Mouse (Mus musculus): ENCODE results near the gene Atpif1. TPM values are rescaled to one million over a fixed set of nuclear protein-coding genes. Genes with fewer than 3 reads are reported as not detected.
A peak's percentile ranks its signal among the peaks of the same experiment; 100 is the strongest.

The Atpif1 gene
- polyA plus RNA-seq, 1 experiment from 2014 or later, result 1,193 TPM

DNA sequence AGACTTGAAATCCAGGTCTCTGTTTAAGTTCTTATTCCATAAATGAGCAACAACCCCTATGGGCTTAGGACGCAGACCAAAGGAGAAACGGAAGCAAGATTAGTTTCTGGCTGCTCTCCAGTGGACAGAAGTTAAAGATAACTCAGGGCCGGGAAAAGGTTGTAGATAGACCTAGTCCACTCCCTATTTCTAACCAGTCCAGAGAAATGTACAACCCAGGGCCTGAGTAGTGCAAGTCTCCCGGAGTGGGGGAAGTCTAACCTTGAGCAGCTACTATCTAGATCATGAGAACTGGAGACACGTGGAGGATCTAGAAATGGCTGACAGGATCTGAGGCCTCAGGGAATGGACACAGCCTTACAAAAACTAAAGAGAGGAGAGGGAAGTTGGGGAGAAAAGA lies 963 bp downstream of the Atpif1 start:
- no peak for ATAC-seq (ENCODE audit: low FRiP score)
- DNase-seq (ENCODE audit: low spot score), result peak; percentile 32

DNA sequence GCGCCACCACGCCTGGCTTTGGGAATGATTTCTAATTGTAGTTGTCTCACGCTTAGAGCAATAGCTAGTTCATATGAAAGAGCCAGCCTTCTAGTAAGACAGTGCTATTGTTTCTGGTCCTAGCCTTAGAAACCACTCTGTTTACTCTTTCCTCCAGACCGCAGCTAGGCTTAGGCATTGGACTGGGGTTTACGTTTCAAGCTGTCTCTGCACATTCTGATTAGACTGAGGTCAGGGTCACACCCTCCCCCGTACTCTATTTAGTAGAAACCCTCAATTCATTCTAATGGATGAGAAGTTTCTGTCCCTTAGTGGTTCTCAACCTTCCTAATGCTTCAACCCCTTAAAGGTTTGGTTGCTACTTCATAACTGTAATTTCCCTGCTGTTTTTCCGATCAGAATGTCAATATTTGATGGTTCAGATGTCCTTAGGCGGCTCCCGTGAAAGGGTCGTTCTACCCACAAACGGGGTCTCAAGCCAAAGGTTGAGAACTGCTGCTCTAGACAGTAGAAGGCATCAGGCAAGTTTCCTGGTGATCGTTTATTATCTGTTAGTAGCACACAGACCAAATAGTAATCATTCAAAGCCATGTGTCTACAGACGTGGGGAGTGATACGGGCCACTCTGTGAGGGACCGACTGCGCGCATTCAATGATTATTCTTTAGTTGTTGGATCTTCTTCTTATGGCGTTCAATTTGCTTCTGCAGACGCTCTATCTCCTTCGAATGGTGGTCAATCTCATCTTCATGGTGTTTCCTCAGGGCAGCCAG lies 3.2 kb downstream of the Atpif1 start:
- peaks cover 7% of the 10 kb centered on the region for H3K36me3 ChIP-seq (ENCODE audit: control insufficient read depth, insufficient read depth, low read length)
- no peak overlapping the region for H3K9ac ChIP-seq (ENCODE audit: low read depth, low read length)
- H3K4me1 ChIP-seq (replicated peaks; ENCODE audit: control insufficient read depth, insufficient read depth, low read length), result no peaks in the 10 kb centered on the region
- WGBS, result 94% methylated on average over 20 of the region's 20 CpGs
- no peak overlapping the region for H3K4me2 ChIP-seq (replicated peaks; ENCODE audit: low read depth, low read length)
- DNase-seq (ENCODE audit: low spot score) (no peak), ATAC-seq (ENCODE audit: low FRiP score) (no peak)
- no peak overlapping the region for H3K4me3 ChIP-seq (ENCODE audit: low read depth, low read length)
- H3K9me3 ChIP-seq (ENCODE audit: control insufficient read depth, low read length), result no peaks in the 10 kb centered on the region
- H3K27ac ChIP-seq (ENCODE audit: low read depth, low read length), result no peak overlapping the region; the same call in 1 of the 2 replicates
- H3K27me3 ChIP-seq (ENCODE audit: control insufficient read depth, insufficient read depth, low read length), result no peaks in the 10 kb centered on the region

More for the DNA sequence above, 963 bp downstream of the Atpif1 start:
- peaks cover 3% of the 10 kb centered on the region; the same call in 1 of the 2 replicates for H3K4me1 ChIP-seq (replicated peaks; ENCODE audit: control insufficient read depth, insufficient read depth, low read length)
- peak overlapping the region; percentile 93 for H3K9ac ChIP-seq (ENCODE audit: low read depth, low read length)
- no peaks in the 10 kb centered on the region for H3K27me3 ChIP-seq (ENCODE audit: control insufficient read depth, insufficient read depth, low read length)
- H3K4me2 ChIP-seq (replicated peaks; ENCODE audit: low read depth, low read length), result peak overlapping the region; percentile 77
- peak overlapping the region; percentile 86; the same call in 1 of the 2 replicates for H3K27ac ChIP-seq (ENCODE audit: low read depth, low read length)
- 48% methylated on average over 5 of the region's 5 CpGs for WGBS
- H3K4me3 ChIP-seq (ENCODE audit: low read depth, low read length), result peak overlapping the region; percentile 68
- H3K36me3 ChIP-seq (ENCODE audit: control insufficient read depth, insufficient read depth, low read length), result peaks cover 7% of the 10 kb centered on the region
- no peaks in the 10 kb centered on the region for H3K9me3 ChIP-seq (ENCODE audit: control insufficient read depth, low read length)

GRCm38 (mm10) chr4:132529344-132529743 lies 4.1 kb downstream of the Atpif1 start:
- Histone ChIP-seq H3K4me3 (ENCODE audit: low read depth, low read length) (no peak overlapping the region), H3K9me3 (ENCODE audit: control insufficient read depth, low read length) (no peaks in the 10 kb centered on the region), H3K27ac (ENCODE audit: low read depth, low read length) (no peak overlapping the region), H3K36me3 (ENCODE audit: control insufficient read depth, insufficient read depth, low read length) (peaks cover 7% of the 10 kb centered on the region), H3K4me2 (replicated peaks; ENCODE audit: low read depth, low read length) (no peak overlapping the region), H3K4me1 (replicated peaks; ENCODE audit: control insufficient read depth, insufficient read depth, low read length) (no peaks in the 10 kb centered on the region), H3K9ac (ENCODE audit: low read depth, low read length) (no peak overlapping the region), H3K27me3 (ENCODE audit: control insufficient read depth, insufficient read depth, low read length) (no peaks in the 10 kb centered on the region)
- ATAC-seq (ENCODE audit: low FRiP score) (no peak), DNase-seq (ENCODE audit: low spot score) (no peak)
- 88% methylated on average over 4 of the region's 4 CpGs for WGBS

GRCm38 (mm10) chr4:132527917-132528522 lies 5.4 kb downstream of the Atpif1 start:
- no peaks in the 10 kb centered on the region for H3K27me3 ChIP-seq (ENCODE audit: control insufficient read depth, insufficient read depth, low read length)
- no peak overlapping the region for H3K4me2 ChIP-seq (replicated peaks; ENCODE audit: low read depth, low read length)
- no peak for DNase-seq (ENCODE audit: low spot score)
- no peak for ATAC-seq (ENCODE audit: low FRiP score)
- H3K9ac ChIP-seq (ENCODE audit: low read depth, low read length), result no peak overlapping the region
- no peaks in the 10 kb centered on the region for H3K9me3 ChIP-seq (ENCODE audit: control insufficient read depth, low read length)
- peaks cover 7% of the 10 kb centered on the region for H3K36me3 ChIP-seq (ENCODE audit: control insufficient read depth, insufficient read depth, low read length)
- H3K4me3 ChIP-seq (ENCODE audit: low read depth, low read length), result no peak overlapping the region
- H3K4me1 ChIP-seq (replicated peaks; ENCODE audit: control insufficient read depth, insufficient read depth, low read length), result no peaks in the 10 kb centered on the region
- H3K27ac ChIP-seq (ENCODE audit: low read depth, low read length), result no peak overlapping the region
- WGBS, result 92% methylated on average over 8 of the region's 8 CpGs

- no peak overlapping the region for H3K27ac ChIP-seq (ENCODE audit: low read depth, low read length)
- DNase-seq (ENCODE audit: low spot score), result no peak
- H3K9me3 ChIP-seq (ENCODE audit: control insufficient read depth, low read length), result no peaks in the 10 kb centered on the region
- H3K27me3 ChIP-seq (ENCODE audit: control insufficient read depth, insufficient read depth, low read length), result no peaks in the 10 kb centered on the region
- no peaks in the 10 kb centered on the region for H3K4me1 ChIP-seq (replicated peaks; ENCODE audit: control insufficient read depth, insufficient read depth, low read length)
- no peak for ATAC-seq (ENCODE audit: low FRiP score)
- H3K4me2 ChIP-seq (replicated peaks; ENCODE audit: low read depth, low read length), result no peak overlapping the region
- H3K36me3 ChIP-seq (ENCODE audit: control insufficient read depth, insufficient read depth, low read length), result peaks cover 7% of the 10 kb centered on the region
- WGBS, result 63% methylated on average over 2 of the region's 2 CpGs
- H3K4me3 ChIP-seq (ENCODE audit: low read depth, low read length), result no peak overlapping the region
- no peak overlapping the region for H3K9ac ChIP-seq (ENCODE audit: low read depth, low read length)
These were observed 6.8 kb downstream of the Atpif1 start for GRCm38 (mm10) chr4:132526678-132527077.

DNA sequence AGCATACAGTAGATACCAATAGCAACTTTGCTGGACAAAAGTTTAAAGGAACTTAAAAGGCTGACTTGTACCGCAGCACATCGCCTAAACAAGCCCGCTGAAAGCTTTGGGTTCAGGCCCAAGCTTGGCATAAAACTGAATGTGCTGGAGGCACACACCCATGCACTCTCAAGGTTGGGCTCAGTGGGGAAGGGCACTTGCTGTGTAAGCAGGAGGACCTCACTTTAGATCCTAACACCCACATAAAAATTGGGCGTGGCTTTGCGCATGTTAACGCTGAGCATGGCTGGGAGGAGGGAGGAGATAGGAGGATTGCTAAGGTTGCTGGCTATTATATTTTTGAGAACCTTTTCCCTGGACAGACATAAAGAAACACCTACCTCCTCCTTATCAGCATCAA lies 8.7 kb downstream of the Atpif1 start:
- H3K4me3 ChIP-seq (ENCODE audit: low read depth, low read length), result no peak overlapping the region
- H3K9ac ChIP-seq (ENCODE audit: low read depth, low read length), result no peak overlapping the region

GRCm38 (mm10) chr4:132524321-132524741 lies 9.1 kb downstream of the Atpif1 start:
- no peak overlapping the region for H3K4me2 ChIP-seq (replicated peaks; ENCODE audit: low read depth, low read length)
- no peak overlapping the region for H3K27ac ChIP-seq (ENCODE audit: low read depth, low read length)
- H3K9me3 ChIP-seq (ENCODE audit: control insufficient read depth, low read length), result no peaks in the 10 kb centered on the region
- H3K36me3 ChIP-seq (ENCODE audit: control insufficient read depth, insufficient read depth, low read length), result no peaks in the 10 kb centered on the region
- no peak for DNase-seq (ENCODE audit: low spot score)
- no peak overlapping the region for H3K4me3 ChIP-seq (ENCODE audit: low read depth, low read length)
- H3K4me1 ChIP-seq (replicated peaks; ENCODE audit: control insufficient read depth, insufficient read depth, low read length), result no peaks in the 10 kb centered on the region
- H3K27me3 ChIP-seq (ENCODE audit: control insufficient read depth, insufficient read depth, low read length), result no peaks in the 10 kb centered on the region
- no peak for ATAC-seq (ENCODE audit: low FRiP score)
- WGBS, result 23% methylated on average over 11 of the region's 11 CpGs
- no peak overlapping the region for H3K9ac ChIP-seq (ENCODE audit: low read depth, low read length)

More for the DNA sequence above, 8.7 kb downstream of the Atpif1 start:
- Histone ChIP-seq H3K27me3 (ENCODE audit: control insufficient read depth, insufficient read depth, low read length) (no peaks in the 10 kb centered on the region), H3K9me3 (ENCODE audit: control insufficient read depth, low read length) (no peaks in the 10 kb centered on the region), H3K4me1 (replicated peaks; ENCODE audit: control insufficient read depth, insufficient read depth, low read length) (no peaks in the 10 kb centered on the region), H3K4me2 (replicated peaks; ENCODE audit: low read depth, low read length) (no peak overlapping the region), H3K36me3 (ENCODE audit: control insufficient read depth, insufficient read depth, low read length) (no peaks in the 10 kb centered on the region), H3K27ac (ENCODE audit: low read depth, low read length) (no peak overlapping the region)
- ATAC-seq (ENCODE audit: low FRiP score) (no peak), DNase-seq (ENCODE audit: low spot score) (no peak)
- WGBS, result 52% methylated on average over 6 of the region's 6 CpGs

GRCm38 (mm10) chr4:132519188-132519587 lies 14.3 kb downstream of the Atpif1 start:
- Histone ChIP-seq H3K4me3 (ENCODE audit: low read depth, low read length) (no peak overlapping the region), H3K36me3 (ENCODE audit: control insufficient read depth, insufficient read depth, low read length) (no peaks in the 10 kb centered on the region), H3K4me2 (replicated peaks; ENCODE audit: low read depth, low read length) (no peak overlapping the region), H3K4me1 (replicated peaks; ENCODE audit: control insufficient read depth, insufficient read depth, low read length) (no peaks in the 10 kb centered on the region), H3K9me3 (ENCODE audit: control insufficient read depth, low read length) (no peaks in the 10 kb centered on the region), H3K9ac (ENCODE audit: low read depth, low read length) (no peak overlapping the region), H3K27me3 (ENCODE audit: control insufficient read depth, insufficient read depth, low read length) (no peaks in the 10 kb centered on the region), H3K27ac (ENCODE audit: low read depth, low read length) (no peak overlapping the region)
- DNase-seq (ENCODE audit: low spot score) (no peak), ATAC-seq (ENCODE audit: low FRiP score) (no peak)
- WGBS, result 97% methylated on average over 3 of the region's 3 CpGs

GRCm38 (mm10) chr4:132518066-132518465 lies 15.4 kb downstream of the Atpif1 start:
- Histone ChIP-seq H3K36me3 (ENCODE audit: control insufficient read depth, insufficient read depth, low read length) (no peaks in the 10 kb centered on the region), H3K27ac (ENCODE audit: low read depth, low read length) (no peak overlapping the region), H3K9ac (ENCODE audit: low read depth, low read length) (no peak overlapping the region), H3K9me3 (ENCODE audit: control insufficient read depth, low read length) (no peaks in the 10 kb centered on the region), H3K4me3 (ENCODE audit: low read depth, low read length) (no peak overlapping the region), H3K27me3 (ENCODE audit: control insufficient read depth, insufficient read depth, low read length) (no peaks in the 10 kb centered on the region), H3K4me1 (replicated peaks; ENCODE audit: control insufficient read depth, insufficient read depth, low read length) (no peaks in the 10 kb centered on the region), H3K4me2 (replicated peaks; ENCODE audit: low read depth, low read length) (no peak overlapping the region)
- WGBS, result 63% methylated on average over 8 of the region's 8 CpGs
- no peak for DNase-seq (ENCODE audit: low spot score)
- ATAC-seq (ENCODE audit: low FRiP score), result no peak
